Mouse (Mus musculus): ENCODE measurements around the gene Usmg5. TPM values are rescaled to one million over a fixed set of nuclear protein-coding genes. Genes with fewer than 3 reads are reported as not detected.
A peak's percentile ranks its signal among the peaks of the same experiment; 100 is the strongest.

The Usmg5 gene
- polyA plus RNA-seq, 1 experiment from 2014 or later: 1,312 TPM

- peak within 1 kb of the TSS; percentile 87 for H3K4me3 ChIP-seq (replicated peaks)
- H3K36me3 ChIP-seq: peaks cover 26% of the 10 kb centered on the region
Measured at GRCm38 (mm10) chr19:47050271-47051032, 40.0 kb downstream of the Usmg5 start, which contains the start of gene Pcgf6. Pcgf6 (minus strand) TSS chr19:47050906.

GRCm38 (mm10) chr19:47049840-47050239 lies 40.6 kb downstream of the Usmg5 start:
- peak overlapping the region; percentile 97 for H3K27ac ChIP-seq
- peaks cover 31% of the 10 kb centered on the region for H3K36me3 ChIP-seq
- no peaks in the 10 kb centered on the region for H3K27me3 ChIP-seq
- peak overlapping the region; percentile 91 for H3K9ac ChIP-seq
- no peaks in the 10 kb centered on the region for H3K9me3 ChIP-seq (replicated peaks)
- H3K4me1 ChIP-seq: peaks cover 20% of the 10 kb centered on the region
- 3% methylated on average over 7 of the region's 7 CpGs for WGBS
- H3K4me3 ChIP-seq (replicated peaks): peak overlapping the region; percentile 87
- H3K4me2 ChIP-seq: peak overlapping the region; percentile 81
- ATAC-seq (replicated peaks; ENCODE audit: low FRiP score): no peak

More at GRCm38 (mm10) chr19:47050271-47051032, 40.0 kb downstream of the Usmg5 start, which contains the start of gene Pcgf6:
- Histone ChIP-seq H3K27ac (peak within 1 kb of the TSS; percentile 97), H3K9ac (peak within 1 kb of the TSS; percentile 91), H3K9me3 (replicated peaks) (no peaks in the 10 kb centered on the region), H3K27me3 (no peaks in the 10 kb centered on the region), H3K4me1 (peaks cover 20% of the 10 kb centered on the region), H3K4me2 (peak within 1 kb of the TSS; percentile 81)
- ATAC-seq (replicated peaks; ENCODE audit: low FRiP score): peak; percentile 92
- WGBS: under 1% methylated on average over 75 of the region's 75 CpGs

DNA sequence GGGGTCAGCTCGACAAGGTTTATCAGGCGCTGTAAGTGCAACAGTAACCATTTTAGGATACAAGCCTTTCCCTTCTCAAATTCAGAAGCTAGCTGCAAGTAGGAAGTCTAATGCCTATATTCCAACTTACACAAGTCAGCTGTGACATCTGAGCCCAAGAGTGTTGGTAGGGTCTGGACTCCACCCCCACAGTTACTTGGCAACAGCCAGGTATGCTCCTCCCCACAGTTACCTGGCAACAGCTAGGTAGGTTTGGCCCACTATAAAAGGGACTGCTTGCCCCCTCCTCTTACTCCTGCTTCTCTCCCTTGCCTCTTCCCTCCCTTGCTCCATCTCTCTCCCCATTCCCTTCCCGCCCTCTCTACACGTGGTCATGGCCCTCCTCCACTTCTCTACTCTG lies 41.4 kb downstream of the Usmg5 start:
- no peak for ATAC-seq (replicated peaks; ENCODE audit: low FRiP score)
- peak overlapping the region; percentile 87 for H3K4me3 ChIP-seq (replicated peaks)
- peak overlapping the region; percentile 81 for H3K4me2 ChIP-seq

GRCm38 (mm10) chr19:47047236-47047833 lies 43.1 kb downstream of the Usmg5 start:
- no peaks in the 10 kb centered on the region for H3K27me3 ChIP-seq
- H3K9me3 ChIP-seq (replicated peaks): no peaks in the 10 kb centered on the region
- no peak overlapping the region for H3K4me2 ChIP-seq
- no peak overlapping the region for H3K27ac ChIP-seq
- no peak overlapping the region for H3K9ac ChIP-seq
- WGBS: 84% methylated on average over 13 of the region's 13 CpGs
- peaks cover 20% of the 10 kb centered on the region for H3K4me1 ChIP-seq
- no peak for ATAC-seq (replicated peaks; ENCODE audit: low FRiP score)
- peaks cover 42% of the 10 kb centered on the region for H3K36me3 ChIP-seq
- H3K4me3 ChIP-seq (replicated peaks): no peak overlapping the region

More for the DNA sequence above, 41.4 kb downstream of the Usmg5 start:
- WGBS: 65% methylated on average over 4 of the region's 4 CpGs
- Histone ChIP-seq H3K36me3 (peaks cover 35% of the 10 kb centered on the region), H3K9me3 (replicated peaks) (no peaks in the 10 kb centered on the region), H3K27ac (no peak overlapping the region), H3K27me3 (no peaks in the 10 kb centered on the region), H3K4me1 (peaks cover 20% of the 10 kb centered on the region), H3K9ac (0 out of 2 replicates have a peak overlapping the region, but pooled peaks have one; percentile 91)

GRCm38 (mm10) chr19:47046343-47046742 lies 44.1 kb downstream of the Usmg5 start:
- WGBS: 93% methylated on average over 1 of the region's 1 CpGs

GRCm38 (mm10) chr19:47043608-47044007 lies 46.8 kb downstream of the Usmg5 start:
- no peak overlapping the region for H3K27ac ChIP-seq
- H3K9me3 ChIP-seq (replicated peaks): no peaks in the 10 kb centered on the region
- peaks cover 76% of the 10 kb centered on the region for H3K36me3 ChIP-seq
- no peaks in the 10 kb centered on the region for H3K27me3 ChIP-seq
- no peak for ATAC-seq (replicated peaks; ENCODE audit: low FRiP score)
- 84% methylated on average over 3 of the region's 3 CpGs for WGBS
- no peak overlapping the region for H3K4me3 ChIP-seq (replicated peaks)
- 0 out of 2 replicates have a peak, but pooled peaks cover 4% of the 10 kb centered on the region for H3K4me1 ChIP-seq
- no peak overlapping the region for H3K9ac ChIP-seq
- no peak overlapping the region for H3K4me2 ChIP-seq

More at GRCm38 (mm10) chr19:47046343-47046742, 44.1 kb downstream of the Usmg5 start:
- ATAC-seq (replicated peaks; ENCODE audit: low FRiP score): no peak
- H3K9me3 ChIP-seq (replicated peaks): no peaks in the 10 kb centered on the region
- H3K27me3 ChIP-seq: no peaks in the 10 kb centered on the region
- peaks cover 52% of the 10 kb centered on the region for H3K36me3 ChIP-seq
- H3K4me1 ChIP-seq: peaks cover 20% of the 10 kb centered on the region
- no peak overlapping the region for H3K4me2 ChIP-seq
- no peak overlapping the region for H3K4me3 ChIP-seq (replicated peaks)
- no peak overlapping the region for H3K9ac ChIP-seq
- H3K27ac ChIP-seq: no peak overlapping the region

DNA sequence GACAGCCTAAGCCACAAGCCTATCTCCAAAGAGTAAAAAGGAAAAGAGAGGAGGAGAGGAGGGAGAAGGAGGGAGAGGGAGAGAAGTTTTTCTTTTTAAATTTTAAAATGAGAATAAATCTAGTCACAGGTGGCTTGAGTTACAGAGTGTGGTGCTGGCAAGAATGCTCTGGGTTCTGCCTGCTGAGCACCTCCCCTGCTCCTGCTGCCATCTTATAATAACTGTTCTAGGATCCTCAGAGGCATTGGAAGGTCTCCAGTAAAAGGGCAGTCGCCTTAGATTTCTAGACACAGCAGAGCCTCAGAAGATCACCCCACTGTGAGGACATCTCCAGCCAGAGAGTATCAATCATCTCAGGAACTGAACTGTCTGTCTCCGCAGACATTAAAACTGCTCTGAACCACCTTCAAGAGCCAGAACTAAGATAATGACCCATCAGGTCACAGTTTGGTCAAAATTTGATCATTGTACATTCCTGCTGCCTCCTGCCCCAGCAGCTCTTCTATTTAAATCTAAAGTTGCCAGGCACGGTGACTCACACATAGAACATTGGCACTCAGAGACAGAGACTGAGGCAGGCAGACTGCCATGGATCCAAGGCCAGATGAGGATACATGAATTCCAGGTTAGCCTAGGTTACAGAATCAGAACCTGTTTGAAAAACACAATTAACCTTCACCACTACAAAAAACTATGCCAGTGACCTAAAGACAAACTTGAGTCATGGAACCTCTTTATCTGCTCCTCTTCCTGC lies 49.5 kb downstream of the Usmg5 start:
- Histone ChIP-seq H3K9me3 (replicated peaks) (no peaks in the 10 kb centered on the region), H3K27me3 (no peaks in the 10 kb centered on the region), H3K36me3 (peaks cover 76% of the 10 kb centered on the region), H3K27ac (no peak overlapping the region), H3K9ac (no peak overlapping the region), H3K4me1 (no peaks in the 10 kb centered on the region), H3K4me2 (no peak overlapping the region), H3K4me3 (replicated peaks) (no peak overlapping the region)
- WGBS: 89% methylated on average over 3 of the region's 3 CpGs
- no peak for ATAC-seq (replicated peaks; ENCODE audit: low FRiP score)

GRCm38 (mm10) chr19:47036596-47036995 lies 53.9 kb downstream of the Usmg5 start:
- H3K36me3 ChIP-seq: peaks cover 86% of the 10 kb centered on the region
- no peak overlapping the region for H3K9ac ChIP-seq
- ATAC-seq (replicated peaks; ENCODE audit: low FRiP score): no peak
- no peaks in the 10 kb centered on the region for H3K27me3 ChIP-seq
- H3K27ac ChIP-seq: no peak overlapping the region
- no peaks in the 10 kb centered on the region for H3K9me3 ChIP-seq (replicated peaks)
- WGBS: 76% methylated on average over 3 of the region's 3 CpGs
- H3K4me2 ChIP-seq: no peak overlapping the region
- H3K4me1 ChIP-seq: no peaks in the 10 kb centered on the region
- no peak overlapping the region for H3K4me3 ChIP-seq (replicated peaks)

DNA sequence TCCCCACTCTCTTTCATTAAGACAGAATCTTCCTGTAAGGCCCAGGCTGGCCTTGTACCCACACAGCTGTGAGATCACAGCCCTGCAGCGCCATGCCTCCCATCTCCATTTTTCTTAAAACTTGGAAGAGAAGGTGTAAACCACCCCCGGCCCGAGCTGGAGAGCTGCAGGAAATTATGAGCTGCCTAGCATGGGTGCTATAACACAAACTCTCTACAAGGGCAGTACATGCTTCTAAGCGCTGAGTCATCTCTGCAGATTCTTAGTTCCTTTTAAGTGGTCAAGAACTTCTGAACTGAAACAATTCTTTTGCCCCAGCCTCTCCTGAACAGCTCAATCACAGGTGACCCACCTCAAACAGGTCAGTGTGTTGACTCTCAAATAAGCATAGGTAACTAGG lies 55.5 kb downstream of the Usmg5 start:
- H3K36me3 ChIP-seq: peaks cover 71% of the 10 kb centered on the region

More for the DNA sequence above, 55.5 kb downstream of the Usmg5 start:
- no peak overlapping the region for H3K9ac ChIP-seq
- no peak for ATAC-seq (replicated peaks; ENCODE audit: low FRiP score)
- H3K4me2 ChIP-seq: no peak overlapping the region
- no peak overlapping the region for H3K4me3 ChIP-seq (replicated peaks)
- H3K27me3 ChIP-seq: no peaks in the 10 kb centered on the region
- WGBS: 89% methylated on average over 4 of the region's 4 CpGs
- H3K4me1 ChIP-seq: no peaks in the 10 kb centered on the region
- no peaks in the 10 kb centered on the region for H3K9me3 ChIP-seq (replicated peaks)
- H3K27ac ChIP-seq: no peak overlapping the region

All from kidney, embryonic 15.5 days (tissue).